Mouse (Mus musculus) hindbrain, embryonic 11.5 days (tissue): Measurements from ENCODE around the gene Thpo. TPM values are rescaled to one million over a fixed set of nuclear protein-coding genes. Genes with fewer than 3 reads are reported as not detected.

Source experiments
- ATAC-seq: fragments of 200-750 bp; cut with Nextera tagmentation; 2 replicates; pipeline ENCODE4 v1.8.0; 2017; ENCODE audit warnings: mild to moderate bottlenecking, moderate TSS enrichment, moderate library complexity; ENCODE audit not compliant: low FRiP score
- DNase-seq: peaks from one replicate; pipeline ENCODE4 v3.0.0-alpha.2; 2015; ENCODE audit warnings: low spot score
- H3K27ac ChIP-seq: fragments of 300-500 bp; sonication (generic); 2 replicates; pipeline ENCODE4 v1.5.1; 2014; ENCODE audit warnings: mild to moderate bottlenecking, low read depth, low read length
- H3K27me3 ChIP-seq: fragments of 300-500 bp; sonication (generic); 2 replicates; pipeline ENCODE4 v1.6.1; 2014; ENCODE audit warnings: mild to moderate bottlenecking, low read length, moderate library complexity, mixed read lengths; ENCODE audit not compliant: control insufficient read depth, insufficient read depth
- H3K36me3 ChIP-seq: fragments of 300-500 bp; sonication (generic); 2 replicates; pipeline ENCODE4 v1.6.1; 2014; ENCODE audit warnings: mild to moderate bottlenecking, low read length, moderate library complexity, mixed read lengths; ENCODE audit not compliant: control insufficient read depth, insufficient read depth
- H3K4me1 ChIP-seq: fragments of 300-500 bp; sonication (generic); replicated peaks from 2 replicates; pipeline ENCODE4 v1.6.1; 2014; ENCODE audit warnings: low read length, mixed read lengths; ENCODE audit not compliant: control insufficient read depth, insufficient read depth
- H3K4me2 ChIP-seq: fragments of 300-500 bp; sonication (generic); replicated peaks from 2 replicates; pipeline ENCODE4 v1.6.1; 2014; ENCODE audit warnings: mild to moderate bottlenecking, low read depth, low read length
- H3K4me3 ChIP-seq: fragments of 300-500 bp; sonication (generic); 2 replicates; pipeline ENCODE4 v1.5.1; 2014; ENCODE audit warnings: low read depth, low read length
- H3K9ac ChIP-seq: fragments of 300-500 bp; sonication (generic); 2 replicates; pipeline ENCODE4 v1.6.1; 2014; ENCODE audit warnings: low read depth, low read length
- H3K9me3 ChIP-seq: fragments of 300-500 bp; sonication (generic); 2 replicates; pipeline ENCODE4 v1.6.1; 2016; ENCODE audit warnings: low read length; ENCODE audit not compliant: control insufficient read depth
- WGBS: fragments of 180-500 bp; shearing (Covaris S2); extraction: QIAGEN DNeasy Blood & Tissue Kit; methylation state at CpG from one replicate; pipeline ENCODE4 v1.1.7; 2014; 5-methylcytosine and 5-hydroxymethylcytosine counted together
- polyA plus RNA-seq: library from polyadenylated mRNA; unstranded; fragments of >200 nt; fragmentation: Nextera tagmentation; extraction: Ambion mirVana; gene quantifications from 2 replicates; pipeline ENCODE4 v1.2.1, GENCODE M21; 2014

Gene Thpo
- polyA plus RNA-seq, 1 experiment from 2014 or later, result 0.83 TPM

DNA sequence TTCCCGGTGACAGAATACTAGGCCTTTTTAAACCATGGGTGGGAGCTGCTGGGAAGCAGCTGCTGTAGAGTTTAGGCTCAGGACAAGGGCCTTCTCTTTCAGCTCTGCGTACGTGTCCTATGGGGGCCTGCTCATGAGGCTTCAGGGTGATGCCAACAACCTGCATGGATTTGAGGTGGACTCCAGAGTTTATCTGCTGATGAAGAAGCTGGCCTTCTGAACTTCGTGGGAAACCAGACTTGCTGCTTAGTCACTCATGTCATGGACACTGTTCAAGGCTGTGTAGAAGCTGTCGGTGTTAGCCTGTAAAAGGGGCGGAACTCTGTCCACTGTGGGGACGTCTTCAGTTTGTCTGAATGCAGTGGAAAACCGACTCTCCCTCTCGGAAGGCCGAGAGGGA, 12.5 kb downstream of the Thpo start:
- 85% methylated on average over 10 of the region's 10 CpGs for WGBS
- no peak for ATAC-seq
- no peak for DNase-seq

DNA sequence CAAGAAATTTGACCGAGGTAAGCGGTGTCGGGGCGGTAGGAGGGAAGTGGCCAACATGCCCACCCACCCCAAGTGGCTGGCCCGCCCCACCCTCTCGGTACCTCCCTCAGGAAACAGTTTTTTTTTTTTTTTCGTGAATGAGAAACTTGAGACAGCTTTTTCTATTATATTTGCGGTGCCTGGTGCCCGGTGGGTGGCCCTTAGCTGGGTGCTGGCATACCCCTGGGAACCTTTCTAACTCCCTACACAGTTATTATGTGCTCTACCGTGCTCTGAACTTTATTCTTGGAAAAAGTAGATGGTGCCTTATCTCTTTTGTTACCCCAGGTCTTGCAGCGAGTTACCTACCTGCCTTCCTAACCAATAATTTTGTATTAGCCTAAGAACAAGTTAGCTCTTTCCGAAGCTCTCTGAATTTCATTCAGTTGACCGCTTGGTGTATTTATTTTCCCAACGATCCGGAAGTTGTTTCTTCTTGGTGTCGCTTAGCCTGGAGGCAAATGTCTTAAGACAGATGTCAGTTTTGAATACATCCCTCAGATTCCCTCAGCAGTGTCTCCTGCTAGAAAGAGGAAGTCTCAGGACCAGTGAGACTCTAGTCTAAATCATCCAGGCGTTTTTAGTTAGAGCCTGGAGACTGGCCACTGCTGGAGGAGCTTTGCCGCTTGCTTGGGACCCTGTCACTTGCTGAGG, 16.2 kb downstream of the Thpo start:
- ATAC-seq (peak; percentile 14; the same call in 1 of the 2 replicates), DNase-seq (no peak)
- peak overlapping the region; percentile 91 for H3K4me2 ChIP-seq
- no peaks in the 10 kb centered on the region for H3K9me3 ChIP-seq
- peaks cover 11% of the 10 kb centered on the region; the same call in 1 of the 2 replicates for H3K4me1 ChIP-seq
- H3K27me3 ChIP-seq, result no peaks in the 10 kb centered on the region
- no peaks in the 10 kb centered on the region for H3K36me3 ChIP-seq
- WGBS, result 4% methylated on average over 18 of the region's 18 CpGs
- H3K9ac ChIP-seq, result peak overlapping the region; percentile 68
- peak overlapping the region; percentile 62 for H3K4me3 ChIP-seq
- peak overlapping the region; percentile 84; the same call in 1 of the 2 replicates for H3K27ac ChIP-seq

More for the DNA sequence above, 12.5 kb downstream of the Thpo start:
- Histone ChIP-seq H3K36me3 (no peaks in the 10 kb centered on the region), H3K4me1 (peaks cover under 1% of the 10 kb centered on the region; the same call in 1 of the 2 replicates), H3K9me3 (no peaks in the 10 kb centered on the region), H3K4me3 (no peak overlapping the region), H3K4me2 (no peak overlapping the region), H3K27me3 (no peaks in the 10 kb centered on the region), H3K9ac (no peak overlapping the region), H3K27ac (no peak overlapping the region)

GRCm38 (mm10) chr16:20717181-20717977, 16.9 kb downstream of the Thpo start, which contains the start of the genes Polr2h and Clcn2:
Polr2h (plus strand) TSS chr16:20717665.
Clcn2 (minus strand) TSS chr16:20717746.
- ATAC-seq (peak; percentile 68), DNase-seq (peak; percentile 93)
- Histone ChIP-seq H3K9ac (peak within 1 kb of the TSS; percentile 81), H3K4me1 (peaks cover 11% of the 10 kb centered on the region; the same call in 1 of the 2 replicates), H3K9me3 (no peaks in the 10 kb centered on the region), H3K27me3 (no peaks in the 10 kb centered on the region), H3K4me2 (peak within 1 kb of the TSS; percentile 91), H3K4me3 (peak within 1 kb of the TSS; percentile 62), H3K36me3 (no peaks in the 10 kb centered on the region; the same call in 1 of the 2 replicates), H3K27ac (peak within 1 kb of the TSS; percentile 84)
- WGBS, result under 1% methylated on average over 59 of the region's 62 CpGs

GRCm38 (mm10) chr16:20716841-20717180, 17.5 kb downstream of the Thpo start:
- WGBS, result 2% methylated on average over 8 of the region's 8 CpGs
- ATAC-seq, result no peak

DNA sequence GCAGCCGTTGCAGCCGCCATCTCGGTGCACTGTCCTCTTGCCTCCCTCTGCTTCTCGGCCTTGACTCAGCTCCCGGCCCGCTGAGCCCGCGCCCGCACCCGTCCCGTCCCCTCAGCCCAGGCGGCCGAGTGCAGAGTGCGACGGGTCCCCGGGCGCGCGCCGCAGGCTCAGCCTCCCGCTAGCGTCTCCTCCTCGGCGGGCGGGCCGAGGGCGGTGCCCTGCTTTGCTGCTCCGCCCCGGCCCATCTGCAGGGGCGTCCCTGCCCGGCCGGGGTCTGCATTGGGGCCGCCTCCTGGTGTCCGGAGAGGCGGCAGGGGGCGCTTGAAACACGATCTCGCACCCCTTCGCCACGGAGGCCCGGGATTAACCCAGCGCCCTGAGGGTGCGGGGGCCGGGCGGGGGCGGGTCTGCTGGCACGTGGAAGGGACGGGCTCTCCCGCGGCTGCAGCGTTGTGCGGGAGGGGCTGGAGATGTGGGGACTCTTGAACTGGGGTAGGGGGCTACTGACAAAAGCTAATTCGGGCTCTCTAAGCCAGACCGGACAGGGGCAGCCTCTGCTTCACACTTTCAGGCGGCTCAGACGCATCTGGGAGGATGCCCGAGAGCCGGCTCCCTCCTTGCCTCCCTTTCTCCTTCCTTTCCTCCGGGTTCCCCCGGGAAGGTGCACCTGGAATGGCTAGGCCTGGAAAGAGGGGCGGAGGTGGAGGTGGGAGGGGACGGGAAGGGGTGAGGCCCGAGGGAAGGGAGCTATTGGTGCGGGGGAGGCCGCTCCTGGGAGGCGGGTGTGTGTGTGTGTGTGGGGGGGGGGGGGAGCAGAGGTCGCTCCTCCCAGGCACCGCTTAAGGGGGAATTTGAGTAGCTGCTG, 18.1 kb downstream of the Thpo start:
- under 1% methylated on average over 60 of the region's 68 CpGs for WGBS

More at GRCm38 (mm10) chr16:20716841-20717180, 17.5 kb downstream of the Thpo start:
- peak overlapping the region; percentile 81 for H3K9ac ChIP-seq
- DNase-seq, result no peak
- peak overlapping the region; percentile 84 for H3K27ac ChIP-seq
- H3K27me3 ChIP-seq, result no peaks in the 10 kb centered on the region
- no peaks in the 10 kb centered on the region; the same call in 1 of the 2 replicates for H3K36me3 ChIP-seq
- H3K4me2 ChIP-seq, result peak overlapping the region; percentile 91
- H3K9me3 ChIP-seq, result no peaks in the 10 kb centered on the region
- H3K4me1 ChIP-seq, result peaks cover 11% of the 10 kb centered on the region; the same call in 1 of the 2 replicates
- H3K4me3 ChIP-seq, result peak overlapping the region; percentile 62

DNA sequence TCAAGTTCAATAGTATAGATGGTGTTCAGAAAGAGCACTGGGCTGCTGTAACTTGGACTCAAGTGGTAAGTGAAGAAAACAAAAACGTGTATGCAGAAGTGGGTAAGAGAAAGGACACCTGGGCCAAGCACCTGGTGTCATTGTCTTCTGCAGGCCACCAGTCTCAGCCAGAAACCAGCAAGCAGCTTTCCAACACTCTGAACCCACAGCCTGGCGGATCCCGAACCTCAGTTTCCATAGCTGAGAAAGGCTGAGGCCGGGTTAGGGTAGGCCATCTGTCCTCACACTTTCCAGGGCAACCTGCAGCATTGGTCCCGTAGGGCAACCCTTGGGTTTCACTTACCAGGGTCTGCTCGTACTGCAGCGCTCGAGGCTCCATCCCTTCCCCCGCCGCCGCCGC, 18.7 kb downstream of the Thpo start:
- peak overlapping the region; percentile 91 for H3K4me2 ChIP-seq
- no peaks in the 10 kb centered on the region for H3K27me3 ChIP-seq
- ATAC-seq (no peak), DNase-seq (no peak)
- H3K4me1 ChIP-seq, result peaks cover 11% of the 10 kb centered on the region; the same call in 1 of the 2 replicates
- peak overlapping the region; percentile 81 for H3K9ac ChIP-seq
- H3K27ac ChIP-seq, result peak overlapping the region; percentile 84
- H3K36me3 ChIP-seq, result no peaks in the 10 kb centered on the region; the same call in 1 of the 2 replicates
- peak overlapping the region; percentile 62 for H3K4me3 ChIP-seq
- H3K9me3 ChIP-seq, result no peaks in the 10 kb centered on the region
- under 1% methylated on average over 12 of the region's 12 CpGs for WGBS

More for the DNA sequence above, 18.1 kb downstream of the Thpo start:
- ATAC-seq, result peak; percentile 89
- peak overlapping the region; percentile 91 for H3K4me2 ChIP-seq
- H3K27ac ChIP-seq, result peak overlapping the region; percentile 84
- DNase-seq, result peak; percentile 90
- peak overlapping the region; percentile 81 for H3K9ac ChIP-seq
- H3K9me3 ChIP-seq, result no peaks in the 10 kb centered on the region
- H3K36me3 ChIP-seq, result no peaks in the 10 kb centered on the region; the same call in 1 of the 2 replicates
- peak overlapping the region; percentile 62 for H3K4me3 ChIP-seq
- no peaks in the 10 kb centered on the region for H3K27me3 ChIP-seq
- H3K4me1 ChIP-seq, result peaks cover 11% of the 10 kb centered on the region; the same call in 1 of the 2 replicates

DNA sequence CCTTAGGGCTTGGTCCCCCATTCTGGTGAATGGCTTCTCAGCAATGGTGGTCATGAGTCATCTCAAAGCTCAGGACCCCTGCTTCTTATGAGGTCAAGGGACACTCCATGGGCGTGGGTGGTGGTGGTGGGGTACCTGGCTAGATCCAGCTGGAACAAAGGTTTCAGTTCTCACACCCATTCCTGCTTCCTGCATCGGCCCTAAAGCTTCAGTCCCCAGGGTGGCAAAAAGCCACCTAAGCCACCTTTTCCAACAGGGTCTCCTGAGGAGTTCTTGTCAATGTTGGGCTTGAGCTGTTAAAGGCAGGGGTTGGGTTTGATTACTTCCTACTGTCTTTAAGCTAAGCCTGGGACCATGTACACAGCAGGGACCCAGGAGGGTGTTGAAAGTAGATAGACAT, 19.1 kb downstream of the Thpo start:
- Histone ChIP-seq H3K9ac (peak overlapping the region; percentile 81), H3K27ac (no peak overlapping the region), H3K36me3 (no peaks in the 10 kb centered on the region; the same call in 1 of the 2 replicates), H3K9me3 (no peaks in the 10 kb centered on the region), H3K4me1 (peaks cover 11% of the 10 kb centered on the region; the same call in 1 of the 2 replicates), H3K27me3 (no peaks in the 10 kb centered on the region), H3K4me3 (peak overlapping the region; percentile 62), H3K4me2 (peak overlapping the region; percentile 91)
- ATAC-seq, result no peak
- 54% methylated on average over 2 of the region's 2 CpGs for WGBS
- DNase-seq, result peak; percentile 22
